Mouse (Mus musculus) testis, adult 2 months (tissue): ENCODE results near the gene Rgs10.

ENCODE experiments used
- CTCF ChIP-seq: fragments of 200-500 bp; IDR thresholded peaks from 2 replicates; pipeline ENCODE4 v1.5.1; 2012; ENCODE audit warnings: low read depth, mild to moderate bottlenecking, inconsistent platforms, low read length, moderate library complexity; ENCODE audit not compliant: control insufficient read depth, insufficient read depth, insufficient replicate concordance
- POLR2A ChIP-seq: fragments of 200-500 bp; IDR thresholded peaks from 2 replicates; pipeline ENCODE4 v1.6.1; 2012; ENCODE audit warnings: low read depth, mild to moderate bottlenecking, inconsistent platforms, low read length, moderate library complexity; ENCODE audit not compliant: control insufficient read depth

DNA sequence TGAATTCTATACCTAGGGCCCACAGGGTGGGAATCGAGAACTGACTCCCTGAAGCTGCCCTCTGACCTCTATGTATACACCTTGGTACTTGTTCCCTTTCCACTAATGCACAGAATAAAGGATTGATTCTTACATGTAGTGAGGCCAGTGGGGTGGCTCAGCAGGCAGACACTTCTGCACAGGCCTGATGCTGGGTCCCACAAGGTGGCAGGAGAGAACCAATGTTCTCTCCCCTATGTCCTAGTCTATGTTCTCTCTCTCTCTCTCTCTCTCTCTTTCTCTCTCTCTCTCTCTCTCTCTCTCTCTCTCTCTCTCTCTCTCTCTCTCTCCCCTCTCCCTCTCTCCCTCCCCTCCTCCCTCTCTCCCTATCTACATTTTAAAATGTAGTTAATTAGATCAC lies 14.7 kb upstream of the Rgs10 start:
- TF ChIP-seq CTCF: no peak
- no peak for TF ChIP-seq POLR2A
